13 mouse cellular contexts compared by ENCODE assay signal in the genomic region with DNA sequence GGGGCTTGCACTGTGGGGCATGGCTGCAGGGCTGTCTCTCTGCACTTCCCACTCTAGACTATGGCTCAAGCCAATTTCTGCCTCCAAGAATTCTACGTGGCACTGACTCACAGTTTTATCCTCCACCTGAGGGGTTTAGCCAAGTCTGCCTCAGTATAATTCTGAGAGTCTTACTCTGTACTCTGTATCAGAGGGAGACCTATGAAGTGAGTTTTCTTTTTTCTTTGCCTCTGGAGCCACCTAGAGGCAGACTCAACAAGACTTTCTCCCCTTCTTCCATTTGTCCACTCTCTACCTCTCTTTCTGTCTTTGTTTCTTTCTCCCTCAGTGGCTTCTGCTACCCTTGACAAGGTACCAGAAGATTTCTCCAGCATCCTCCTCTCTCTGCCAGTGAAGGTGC. TPM values are rescaled to one million over a fixed set of nuclear protein-coding genes. Genes with fewer than 3 reads are reported as not detected.
DNase-seq lines count a peak whose midpoint lies in the region; ATAC-seq and TF ChIP-seq lines count a peak whose summit lies in the region.
"Had no signal": no experiment of that assay in that cellular context is flagged by ENCODE, and none has a peak within 500 bp of the region (broad histone marks: within the 10 kb centered on the region; RNA-seq: fewer than 3 reads in every experiment).

No protein-coding gene starts in this region.

- no peaks in the 10 kb centered on the region for H3K9me3 ChIP-seq in neural tube, embryonic 13.5 days
- H3K9me3 ChIP-seq in forebrain, embryonic 16.5 days (ENCODE audit: control insufficient read depth, low read length), result no peaks in the 10 kb centered on the region

- no peak for TF ChIP-seq POLR2A in heart, adult 2 months (IDR thresholded peaks at IDR 0.05; ENCODE audit: insufficient read depth, low read depth, low read length)
- no peak for TF ChIP-seq POLR2A in thymus, adult 2 months (IDR thresholded peaks at IDR 0.05; ENCODE audit: control insufficient read depth, extremely low read depth, insufficient read depth, low read length, poor library complexity)

- H3K36me3 ChIP-seq in heart, adult 2 months (ENCODE audit: control insufficient read depth, insufficient read depth, low read length), result no peaks in the 10 kb centered on the region
- H3K36me3 ChIP-seq in neural tube, embryonic 13.5 days, result no peaks in the 10 kb centered on the region
- no peaks in the 10 kb centered on the region for H3K36me3 ChIP-seq in forebrain, embryonic 16.5 days (ENCODE audit: control insufficient read depth, insufficient read depth)
- no peaks in the 10 kb centered on the region for H3K36me3 ChIP-seq in thymus, adult 2 months (ENCODE audit: control insufficient read depth, insufficient read depth, low read length)

- H3K4me3 ChIP-seq in heart, adult 2 months, result no peak overlapping the region
- no peak overlapping the region for H3K4me3 ChIP-seq in neural tube, embryonic 13.5 days
- no peak overlapping the region for H3K4me3 ChIP-seq in forebrain, embryonic 16.5 days (replicated peaks; ENCODE audit: low read length)
- no peak overlapping the region for H3K4me3 ChIP-seq in thymus, adult 2 months (ENCODE audit: control insufficient read depth, insufficient read depth, low read length)

- H3K4me1 ChIP-seq in heart, adult 2 months (ENCODE audit: control insufficient read depth, insufficient read depth, low read length), result no peaks in the 10 kb centered on the region
- H3K4me1 ChIP-seq in neural tube, embryonic 13.5 days (replicated peaks), result no peaks in the 10 kb centered on the region
- no peaks in the 10 kb centered on the region for H3K4me1 ChIP-seq in forebrain, embryonic 16.5 days (replicated peaks; ENCODE audit: control insufficient read depth, insufficient read depth, low read length)
- H3K4me1 ChIP-seq in thymus, adult 2 months (replicated peaks; ENCODE audit: control insufficient read depth, insufficient read depth, low read length), result no peaks in the 10 kb centered on the region

- peak; percentile 72; the same call in 1 of the 2 replicates for ATAC-seq in neural tube, embryonic 13.5 days (ENCODE audit: low read depth)
- peak; percentile 72 for ATAC-seq in forebrain, embryonic 16.5 days

- H3K79me2 ChIP-seq in heart, adult 2 months (replicated peaks; ENCODE audit: control insufficient read depth, insufficient read depth, low read length), result no peaks in the 10 kb centered on the region

- no peak for DNase-seq in heart, adult 2 months
- no peak for DNase-seq in heart, adult 9 months (ENCODE audit: low spot score in 2 of 2)
- no peak for DNase-seq in neural tube, embryonic 10.5 days (ENCODE audit: extremely low spot score, low spot score)
- DNase-seq in thymus, adult 2 months, result no peak
- DNase-seq in c-Kit-positive CD71-positive TER-119-positive erythroid progenitor cells, embryonic 14.5 days (ENCODE audit: low spot score), result no peak
- DNase-seq: adrenal gland, postnatal 36 days; heart, adult 11 months; kidney, adult 8-10 months; lung, postnatal 14 days; thymus, postnatal 4 days had no signal

- no peak overlapping the region for H3K9ac ChIP-seq in heart, adult 2 months (ENCODE audit: low read depth, low read length)
- no peak overlapping the region for H3K9ac ChIP-seq in neural tube, embryonic 13.5 days
- no peak overlapping the region for H3K9ac ChIP-seq in forebrain, embryonic 16.5 days (replicated peaks; ENCODE audit: low read depth, low read length)

- H3K27ac ChIP-seq in heart, adult 2 months, result no peak overlapping the region
- no peak overlapping the region for H3K27ac ChIP-seq in neural tube, embryonic 13.5 days (replicated peaks)
- H3K27ac ChIP-seq in forebrain, embryonic 16.5 days (ENCODE audit: low read length), result no peak overlapping the region
- H3K27ac ChIP-seq in thymus, adult 2 months (ENCODE audit: control insufficient read depth, insufficient read depth, low read length), result no peak overlapping the region

- intact Hi-C loops in heart, adult 2 months (cut with DNase I), result loop anchor here (5.0 kb wide), 1 partner anchor 108 kb away; no protein-coding TSS in a partner anchor

- peak; percentile 49 for TF ChIP-seq CTCF in heart, adult 2 months (IDR thresholded peaks at IDR 0.05)
- no peak for TF ChIP-seq CTCF in thymus, adult 2 months (IDR thresholded peaks at IDR 0.05; ENCODE audit: borderline replicate concordance, control insufficient read depth, extremely low read depth, insufficient read depth, low read length, poor library complexity)

- no peaks in the 10 kb centered on the region for H3K27me3 ChIP-seq in heart, adult 2 months (ENCODE audit: control insufficient read depth, insufficient read depth, low read length)
- no peaks in the 10 kb centered on the region for H3K27me3 ChIP-seq in neural tube, embryonic 13.5 days
- H3K27me3 ChIP-seq in forebrain, embryonic 16.5 days (replicated peaks; ENCODE audit: control insufficient read depth, insufficient read depth, low read length), result no peaks in the 10 kb centered on the region
- no peaks in the 10 kb centered on the region for H3K27me3 ChIP-seq in thymus, adult 2 months (ENCODE audit: control insufficient read depth, insufficient read depth, low read length)

- no peak for TF ChIP-seq EP300 in heart, adult 2 months (IDR thresholded peaks at IDR 0.05; ENCODE audit: insufficient read depth, low read depth, low read length)

- 58% methylated on average over 1 of the region's 1 CpGs for whole genome bisulfite sequencing in heart, adult 2 months
- WGBS in neural tube, embryonic 13.5 days, result 33% methylated on average over 1 of the region's 1 CpGs
- WGBS in forebrain, embryonic 16.5 days, result 21% methylated on average over 1 of the region's 1 CpGs
- WGBS in thymus, adult 2 months, result 44% methylated on average over 1 of the region's 1 CpGs

- H3K4me2 ChIP-seq in neural tube, embryonic 13.5 days, result no peak overlapping the region
- no peak overlapping the region for H3K4me2 ChIP-seq in forebrain, embryonic 16.5 days (ENCODE audit: low read length)

RNA-seq across cellular contexts. Expression of a gene that starts 24.6 kb away (rescaled TPM):
- total RNA-seq in heart, adult 2 months (2021), result not detected
- polyA plus RNA-seq in heart, adult 2 months (2012; rRNA removed), result not detected in 2 replicates
- not detected in 2 replicates for polyA plus RNA-seq in neural tube, embryonic 13.5 days (2015; fragmentation: Nextera tagmentation; extraction: Ambion mirVana)
- not detected in 2 replicates for polyA plus RNA-seq in forebrain, embryonic 16.5 days (2015; fragmentation: Nextera tagmentation; extraction: Ambion mirVana)
- 0.11 TPM in 1 of 2 replicates, not detected in the other for polyA plus RNA-seq in thymus, adult 2 months (2012; rRNA removed)
- total RNA-seq: adrenal gland, postnatal 36 days; left cerebral cortex, postnatal 25 days had no signal
